Mouse (Mus musculus) G1E (cell line): ENCODE measurements around the gene Wwp2.

Source experiments
- CTCF ChIP-seq: IDR thresholded peaks from 2 replicates; pipeline ENCODE4 v1.5.1; 2012; ENCODE audit warnings: low read depth, low read length, inconsistent platforms, mixed read lengths
- TAL1 ChIP-seq: conservative IDR thresholded peaks from 2 replicates; pipeline ENCODE4 v1.6.1; 2012; ENCODE audit warnings: low read depth, low read length, inconsistent platforms, mixed read lengths

GRCm38 (mm10) chr8:107544651-107545174 is 108.5 kb downstream of the Wwp2 start:
- TF ChIP-seq CTCF (no peak), TAL1 (no peak)
